Mouse (Mus musculus) MEL (cell line): ENCODE measurements around the gene Aldh1b1. TPM values are rescaled to one million over a fixed set of nuclear protein-coding genes. Genes with fewer than 3 reads are reported as not detected.
A peak's percentile ranks its signal among the peaks of the same experiment; 100 is the strongest.

Experiments used
- DNase-seq: peaks from one replicate; pipeline ENCODE4 v3.0.0; 2011; ENCODE audit warnings: low read depth, low spot score
- H3K27ac ChIP-seq: 2 replicates; pipeline ENCODE4 v1.5.1; 2012; ENCODE audit warnings: low read depth, mild to moderate bottlenecking, control low read depth, low read length, moderate library complexity; ENCODE audit not compliant: control insufficient read depth
- H3K27me3 ChIP-seq, 2 experiments: fragments of 150-350 bp in 1 of 2; sonication (generic) in 1 of 2; 2 replicates each; pipeline ENCODE4 v1.6.1; 2012; ENCODE audit warnings: low read length in 2 of 2, mild to moderate bottlenecking in 2 of 2, improper control_type of control experiment in 1 of 2, moderate library complexity in 1 of 2; ENCODE audit not compliant: insufficient read depth in 2 of 2, control insufficient read depth in 1 of 2
- H3K36me3 ChIP-seq, 2 experiments: 2 replicates each; pipeline ENCODE4 v1.6.1; 2012 to 2014; ENCODE audit warnings: low read length in 2 of 2, improper control_type of control experiment in 1 of 2, inconsistent platforms in 1 of 2, mild to moderate bottlenecking in 1 of 2; ENCODE audit not compliant: insufficient read depth in 2 of 2, control insufficient read depth in 1 of 2
- H3K4me1 ChIP-seq, 2 experiments: fragments of 150-350 bp in 1 of 2; sonication (generic) in 1 of 2; 2 replicates each; pipeline ENCODE4 v1.6.1; 2012; ENCODE audit warnings: low read length in 2 of 2, improper control_type of control experiment in 1 of 2, mild to moderate bottlenecking in 1 of 2; ENCODE audit not compliant: insufficient read depth in 2 of 2, control insufficient read depth in 1 of 2
- H3K4me3 ChIP-seq, 2 experiments: fragments of 150-350 bp in 1 of 2; sonication (generic) in 1 of 2; 2 replicates each; pipeline ENCODE4 v1.5.1; 2012; ENCODE audit warnings: low read depth in 2 of 2, low read length in 2 of 2, mild to moderate bottlenecking in 2 of 2, moderate library complexity in 2 of 2, control low read depth in 1 of 2, improper control_type of control experiment in 1 of 2; ENCODE audit not compliant: control insufficient read depth in 1 of 2, insufficient read depth in 1 of 2
- H3K79me2 ChIP-seq: 2 replicates; pipeline ENCODE4 v1.6.1; 2012; ENCODE audit warnings: mild to moderate bottlenecking, low read length, moderate library complexity; ENCODE audit not compliant: control insufficient read depth, poor library complexity, insufficient read depth
- H3K9ac ChIP-seq: 2 replicates; pipeline ENCODE4 v1.6.1; 2012; ENCODE audit warnings: low read depth, mild to moderate bottlenecking, control low read depth, low read length, moderate library complexity; ENCODE audit not compliant: control insufficient read depth, poor library complexity, severe bottlenecking
- H3K9me3 ChIP-seq: fragments of 150-350 bp; sonication (generic); replicated peaks from 2 replicates; pipeline ENCODE4 v1.6.1; 2012; ENCODE audit warnings: mild to moderate bottlenecking, low read length, improper control_type of control experiment, moderate library complexity; ENCODE audit not compliant: insufficient read depth
- BHLHE40 ChIP-seq: IDR thresholded peaks from 2 replicates; pipeline ENCODE4 v1.6.1; 2012; ENCODE audit warnings: low read depth, mild to moderate bottlenecking, inconsistent platforms, low read length, improper control_type of control experiment, borderline replicate concordance
- CTCF ChIP-seq, 3 experiments: IDR thresholded peaks in 2 of 3; conservative IDR thresholded peaks in 1 of 3; 2 replicates each; pipeline ENCODE4 v1.5.1; 2011 to 2012; ENCODE audit warnings: low read length in 3 of 3, low read depth in 2 of 3, mild to moderate bottlenecking in 2 of 3, improper control_type of control experiment in 1 of 3, inconsistent platforms in 1 of 3, mixed read lengths in 1 of 3, moderate library complexity in 1 of 3; ENCODE audit not compliant: control insufficient read depth in 1 of 3, insufficient read depth in 1 of 3, poor library complexity in 1 of 3, severe bottlenecking in 1 of 3
- E2F4 ChIP-seq: IDR thresholded peaks from 2 replicates; pipeline ENCODE4 v1.6.1; 2011; ENCODE audit warnings: low read depth, low read length, improper control_type of control experiment, borderline replicate concordance
- ELF1 ChIP-seq: IDR thresholded peaks from 2 replicates; pipeline ENCODE4 v1.6.1; 2014; ENCODE audit warnings: low read depth, mild to moderate bottlenecking, inconsistent platforms, low read length, improper control_type of control experiment, moderate library complexity
- ETS1 ChIP-seq: IDR thresholded peaks from 2 replicates; pipeline ENCODE4 v1.6.1; 2012; ENCODE audit warnings: low read depth, mild to moderate bottlenecking, inconsistent platforms, low read length, improper control_type of control experiment, moderate library complexity
- GABPA ChIP-seq: IDR thresholded peaks from 2 replicates; pipeline ENCODE4 v1.6.1; 2012; ENCODE audit warnings: low read depth, mild to moderate bottlenecking, inconsistent platforms, low read length, improper control_type of control experiment, moderate library complexity
- GATA1 ChIP-seq: IDR thresholded peaks from 2 replicates; pipeline ENCODE4 v1.6.1; 2011; ENCODE audit warnings: low read depth, low read length, improper control_type of control experiment
- HCFC1 ChIP-seq: IDR thresholded peaks from 2 replicates; pipeline ENCODE4 v1.6.1; 2012; ENCODE audit warnings: low read depth, mild to moderate bottlenecking, inconsistent platforms, low read length, improper control_type of control experiment, moderate library complexity
- JUND ChIP-seq: IDR thresholded peaks from 2 replicates; pipeline ENCODE4 v1.6.1; 2011; ENCODE audit warnings: low read depth, mild to moderate bottlenecking, improper control_type of control experiment, low read length
- KAT2A ChIP-seq: conservative IDR thresholded peaks from 2 replicates; pipeline ENCODE4 v1.6.1; 2012; ENCODE audit warnings: low read depth, low read length, improper control_type of control experiment, inconsistent platforms
- MAZ ChIP-seq: IDR thresholded peaks from 2 replicates; pipeline ENCODE4 v1.6.1; 2012; ENCODE audit warnings: low read depth, mild to moderate bottlenecking, inconsistent platforms, low read length, improper control_type of control experiment
- MEF2A ChIP-seq: IDR thresholded peaks from 2 replicates; pipeline ENCODE4 v1.6.1; 2014; ENCODE audit warnings: low read depth, mild to moderate bottlenecking, inconsistent platforms, low read length, improper control_type of control experiment; ENCODE audit not compliant: poor library complexity, insufficient replicate concordance, severe bottlenecking; ENCODE audit errors: extremely low read depth
- MXI1 ChIP-seq: IDR thresholded peaks from 2 replicates; pipeline ENCODE4 v1.6.1; 2011; ENCODE audit warnings: mild to moderate bottlenecking, low read depth, low read length, improper control_type of control experiment
- MYB ChIP-seq: IDR thresholded peaks from 2 replicates; pipeline ENCODE4 v1.6.1; 2011; ENCODE audit warnings: mild to moderate bottlenecking, low read depth, low read length, improper control_type of control experiment
- MYC ChIP-seq: IDR thresholded peaks from 2 replicates; pipeline ENCODE4 v1.6.1; 2011; ENCODE audit warnings: low read depth, mild to moderate bottlenecking, low read length, improper control_type of control experiment, moderate library complexity
- NELFE ChIP-seq: IDR thresholded peaks from 2 replicates; pipeline ENCODE4 v1.6.1; 2011; ENCODE audit warnings: low read depth, low read length, improper control_type of control experiment
- POLR2A ChIP-seq, 2 experiments: IDR thresholded peaks; 2 replicates each; pipeline ENCODE4 v1.6.1; 2011 to 2012; ENCODE audit warnings: low read length in 2 of 2, mild to moderate bottlenecking in 2 of 2, control low read depth in 1 of 2, improper control_type of control experiment in 1 of 2, low read depth in 1 of 2, moderate library complexity in 1 of 2; ENCODE audit not compliant: control insufficient read depth in 1 of 2, insufficient read depth in 1 of 2, poor library complexity in 1 of 2
- POLR2AphosphoS5 ChIP-seq: IDR thresholded peaks from 2 replicates; pipeline ENCODE4 v1.6.1; 2012; ENCODE audit warnings: low read depth, borderline replicate concordance, mild to moderate bottlenecking, inconsistent platforms, low read length, moderate library complexity, mixed read lengths
- RAD21 ChIP-seq: IDR thresholded peaks from 2 replicates; pipeline ENCODE4 v1.6.1; 2011; ENCODE audit warnings: mild to moderate bottlenecking, low read depth, low read length, improper control_type of control experiment
- RCOR1 ChIP-seq: IDR thresholded peaks from 2 replicates; pipeline ENCODE4 v1.6.1; 2012; ENCODE audit warnings: low read depth, mild to moderate bottlenecking, inconsistent platforms, low read length, improper control_type of control experiment
- SIN3A ChIP-seq: IDR thresholded peaks from 2 replicates; pipeline ENCODE4 v1.6.1; 2012; ENCODE audit warnings: low read length, improper control_type of control experiment, inconsistent platforms
- SMC3 ChIP-seq: IDR thresholded peaks from 2 replicates; pipeline ENCODE4 v1.6.1; 2011; ENCODE audit warnings: low read depth, low read length, improper control_type of control experiment
- TBP ChIP-seq: IDR thresholded peaks from 2 replicates; pipeline ENCODE4 v1.8.0; 2011; ENCODE audit warnings: low read depth, low read length, improper control_type of control experiment
- UBTF ChIP-seq: IDR thresholded peaks from 2 replicates; pipeline ENCODE4 v1.6.1; 2012; ENCODE audit warnings: low read depth, mild to moderate bottlenecking, inconsistent platforms, low read length, improper control_type of control experiment, moderate library complexity, borderline replicate concordance; ENCODE audit not compliant: insufficient read depth
- USF1 ChIP-seq: IDR thresholded peaks from 2 replicates; pipeline ENCODE4 v1.6.1; 2014; ENCODE audit warnings: low read depth, mild to moderate bottlenecking, inconsistent platforms, low read length, improper control_type of control experiment, moderate library complexity
- USF2 ChIP-seq, 2 experiments: IDR thresholded peaks; 2 replicates each; pipeline ENCODE4 v1.6.1; 2011 to 2012; ENCODE audit warnings: improper control_type of control experiment in 2 of 2, low read length in 2 of 2, borderline replicate concordance in 1 of 2, inconsistent platforms in 1 of 2, low read depth in 1 of 2, mild to moderate bottlenecking in 1 of 2; ENCODE audit not compliant: insufficient read depth in 1 of 2
- ZC3H11A ChIP-seq: IDR thresholded peaks from 2 replicates; pipeline ENCODE4 v1.6.1; 2012; ENCODE audit warnings: low read depth, mild to moderate bottlenecking, inconsistent platforms, low read length, improper control_type of control experiment
- polyA plus RNA-seq, 2 experiments: library from polyadenylated mRNA; stranded (reverse) in 1 of 2; unstranded in 1 of 2; fragments of >175 nt in 1 of 2; fragments of >200 nt in 1 of 2; gene quantifications; 2 replicates each; pipeline versions ENCODE4 v1.2.1 to v1.2.4; 2012; ENCODE audit warnings: low replicate concordance in 2 of 2, low read depth in 1 of 2; ENCODE audit not compliant: insufficient read length in 2 of 2, insufficient read depth in 1 of 2, missing spikeins in 1 of 2
- total RNA-seq: library from RNA; depleted of rRNA; stranded (reverse); fragments of 300-350 nt; gene quantifications from 2 replicates; pipeline ENCODE4 v1.2.3, GENCODE M21; 2012

Aldh1b1 gene
- total and polyA plus RNA-seq, 3 experiments = 1.9 to 2.1 TPM; not detected in 1

DNA sequence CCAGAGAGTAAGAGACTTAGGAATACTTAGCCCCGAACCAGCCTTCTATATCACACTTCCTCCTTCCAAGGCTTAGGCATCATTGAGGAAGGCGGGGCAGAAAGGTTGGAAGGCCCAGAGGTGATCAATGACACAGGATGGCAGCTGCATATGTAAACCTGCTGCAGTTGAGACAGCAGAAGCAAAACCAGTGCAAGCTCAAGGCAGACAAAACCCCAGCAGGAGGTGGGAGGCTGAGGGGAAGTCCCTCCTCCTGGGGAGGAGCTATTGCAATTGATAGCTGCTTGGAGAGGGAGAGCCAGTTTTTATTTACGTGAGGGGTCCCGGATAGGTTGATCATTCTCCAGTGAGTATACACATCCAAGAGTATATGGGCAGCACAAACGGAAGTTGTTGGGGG lies 34.6 kb downstream of the Aldh1b1 start:
- H3K27me3 ChIP-seq = peaks cover 9 to 15% of the 10 kb centered on the region in 2 experiments
- H3K4me3 ChIP-seq = no peak overlapping the region
- no peaks in the 10 kb centered on the region for H3K79me2 ChIP-seq
- no peak for TF ChIP-seq NELFE
- TF ChIP-seq ELF1 = no peak
- no peak for TF ChIP-seq GABPA
- no peak for TF ChIP-seq GATA1
- no peak for TF ChIP-seq MXI1
- no peak for TF ChIP-seq POLR2A (IDR thresholded peaks at IDR 0.05; ENCODE audit: control insufficient read depth in 1 of 2, insufficient read depth in 1 of 2, low read depth in 1 of 2, low read length in 2 of 2, poor library complexity in 1 of 2)
- TF ChIP-seq RAD21 = no peak
- no peak for TF ChIP-seq ETS1
- TF ChIP-seq MYC = no peak
- no peak for TF ChIP-seq POLR2AphosphoS5
- no peak for TF ChIP-seq MYB
- no peak for TF ChIP-seq USF2 (IDR thresholded peaks at IDR 0.05; ENCODE audit: borderline replicate concordance in 1 of 2, insufficient read depth in 1 of 2, low read depth in 1 of 2, low read length in 2 of 2)
- TF ChIP-seq ZC3H11A = no peak
- no peak for TF ChIP-seq CTCF (IDR thresholded peaks at IDR 0.05 in 2 of 3, conservative IDR thresholded peaks at IDR 0.05 in 1 of 3; ENCODE audit: control insufficient read depth in 1 of 3, insufficient read depth in 1 of 3, low read depth in 2 of 3, low read length in 3 of 3, poor library complexity in 1 of 3, severe bottlenecking in 1 of 3)
- no peak for TF ChIP-seq USF1
- TF ChIP-seq KAT2A = no peak
- no peak for TF ChIP-seq MAZ
- no peak for TF ChIP-seq RCOR1
- H3K4me1 ChIP-seq = no peaks in the 10 kb centered on the region
- H3K27ac ChIP-seq = no peak overlapping the region
- DNase-seq = no peak
- H3K9me3 ChIP-seq = no peaks in the 10 kb centered on the region
- H3K36me3 ChIP-seq = no peaks in the 10 kb centered on the region
- no peak overlapping the region for H3K9ac ChIP-seq

GRCm38 (mm10) chr4:45844355-45844754 lies 45.5 kb downstream of the Aldh1b1 start:
- no peak overlapping the region for H3K27ac ChIP-seq
- DNase-seq = peak; percentile 66
- no peaks in the 10 kb centered on the region for H3K36me3 ChIP-seq
- no peak overlapping the region for H3K4me3 ChIP-seq
- H3K79me2 ChIP-seq = no peaks in the 10 kb centered on the region
- peaks cover 2 to 9% of the 10 kb centered on the region in 2 experiments; a peak in 3 of 4 replicates for H3K27me3 ChIP-seq
- H3K9ac ChIP-seq = no peak overlapping the region
- no peaks in the 10 kb centered on the region for H3K9me3 ChIP-seq
- no peaks in the 10 kb centered on the region for H3K4me1 ChIP-seq
- no peak for TF ChIP-seq MYC
- TF ChIP-seq MXI1 = peak; percentile 42; the same call in 1 of the 2 replicates
- TF ChIP-seq RAD21 = peak; percentile 46
- peak; percentile 71 to 85 (median 82) for TF ChIP-seq CTCF (IDR thresholded peaks at IDR 0.05 in 2 of 3, conservative IDR thresholded peaks at IDR 0.05 in 1 of 3; ENCODE audit: control insufficient read depth in 1 of 3, insufficient read depth in 1 of 3, low read depth in 2 of 3, low read length in 3 of 3, poor library complexity in 1 of 3, severe bottlenecking in 1 of 3)
- TF ChIP-seq BHLHE40 = no peak
- TF ChIP-seq SIN3A = 0 out of 2 replicates have a peak, but pooled peaks have one; percentile 26
- TF ChIP-seq E2F4 = no peak
- TF ChIP-seq KAT2A = no peak
- no peak for TF ChIP-seq TBP
- TF ChIP-seq ETS1 = no peak
- TF ChIP-seq ZC3H11A = peak; percentile 18; the same call in 1 of the 2 replicates
- no peak for TF ChIP-seq MEF2A
- TF ChIP-seq JUND = no peak
- TF ChIP-seq UBTF = no peak
- no peak for TF ChIP-seq HCFC1
- peak; percentile 87 for TF ChIP-seq SMC3
